Mouse (Mus musculus) cerebellum, postnatal 25 days (tissue): ENCODE measurements around the gene Parp16.

Experiments
- DNase-seq, 2 experiments: peaks; one replicate each; pipeline ENCODE4 v3.0.0; 2021; ENCODE audit warnings: mixed read lengths in 2 of 2

Gene Parp16

DNA sequence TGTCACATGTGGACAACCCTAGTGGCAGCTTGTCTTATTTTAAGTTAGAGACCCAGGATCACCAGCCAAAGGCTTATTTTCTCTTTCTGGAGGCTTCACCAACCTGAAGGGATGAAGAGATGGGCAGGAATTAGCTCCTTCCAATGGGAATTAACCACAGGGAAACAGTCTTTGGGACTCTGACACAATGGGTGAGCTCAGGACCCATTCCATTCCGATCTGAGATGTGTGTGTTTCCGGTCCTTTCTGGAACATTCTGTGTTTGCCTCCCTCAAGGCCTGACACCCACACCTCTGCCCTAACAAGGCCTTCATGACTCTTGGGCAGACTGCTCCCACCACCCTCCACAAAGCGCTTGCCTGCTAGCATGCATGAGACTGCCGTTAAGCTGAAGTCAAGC, at the start of gene Parp16:
Gene Parp16 (plus strand): TSS at position 301 of the 400 bp plus-strand sequence.
- no peak for DNase-seq

DNA sequence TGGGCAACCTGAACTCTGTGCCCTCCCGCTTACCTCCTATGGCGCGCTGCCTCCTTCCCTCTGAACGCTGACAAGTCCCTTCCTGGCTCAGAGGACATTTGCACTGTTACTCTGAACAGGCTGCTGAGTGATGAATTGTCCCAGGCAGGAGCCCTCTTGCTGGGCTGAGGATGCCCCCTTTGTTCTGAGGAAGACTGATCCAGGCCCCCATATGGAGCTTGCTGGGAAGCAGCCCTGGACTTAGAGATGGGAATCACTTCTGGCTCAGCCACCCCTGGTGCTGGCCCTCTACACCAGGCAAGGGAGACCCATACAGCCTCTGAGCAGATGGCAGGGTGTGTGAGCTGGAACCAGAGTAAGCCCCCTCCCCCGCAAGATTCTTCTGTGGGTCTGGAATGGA, 49.2 kb upstream of the Parp16 start:
- no peak for DNase-seq

DNA sequence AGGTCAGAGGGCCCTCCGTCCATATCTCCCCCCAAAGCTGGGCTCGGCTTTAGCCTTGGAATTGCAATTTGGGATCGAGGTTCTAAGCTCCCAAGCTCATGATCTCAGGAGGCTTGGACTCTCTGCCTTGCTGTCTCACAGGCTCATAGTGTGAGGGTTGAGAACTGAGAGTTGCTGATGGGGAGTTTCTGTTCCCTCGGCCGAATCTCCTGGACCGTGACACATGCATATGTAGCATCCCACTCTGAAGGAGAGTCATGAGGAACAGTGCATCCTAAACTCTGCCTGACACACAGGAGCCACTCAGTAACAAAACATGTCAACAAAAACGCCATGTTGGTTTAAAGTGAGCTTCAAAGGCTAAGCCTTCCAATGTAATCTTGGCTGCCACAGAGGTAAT, 46.6 kb upstream of the Parp16 start:
- no peak for DNase-seq

DNA sequence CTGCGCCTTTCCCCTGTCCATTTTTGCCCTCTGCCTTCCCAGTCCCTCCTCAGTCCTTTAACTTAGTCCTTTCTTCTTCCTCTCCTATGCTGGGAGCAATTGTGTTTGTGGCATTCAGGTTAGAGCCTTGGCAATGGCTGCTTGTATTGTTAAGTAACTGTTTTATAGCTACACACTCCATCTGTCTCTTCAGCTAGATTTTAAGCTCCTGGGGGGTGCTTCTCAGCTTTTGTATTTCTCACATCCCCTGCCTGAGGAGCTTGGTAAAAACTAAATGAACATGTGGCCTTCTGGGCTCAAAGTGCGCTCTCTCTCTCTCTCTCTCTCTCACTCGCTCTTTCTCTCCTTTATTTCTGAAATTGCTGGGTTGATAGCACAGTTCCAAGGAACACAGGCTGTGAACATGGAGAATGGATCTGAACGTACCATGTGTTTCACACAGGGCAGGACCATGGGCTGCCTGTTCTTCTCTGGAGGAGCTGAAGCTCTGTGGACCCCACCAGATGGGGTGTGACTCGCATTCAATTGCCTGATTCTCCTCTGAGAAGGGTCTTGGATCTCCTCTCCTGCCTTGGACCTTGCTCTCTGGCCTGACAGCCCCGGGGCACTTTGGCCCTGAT, 42.3 kb upstream of the Parp16 start:
- no peak for DNase-seq

DNA sequence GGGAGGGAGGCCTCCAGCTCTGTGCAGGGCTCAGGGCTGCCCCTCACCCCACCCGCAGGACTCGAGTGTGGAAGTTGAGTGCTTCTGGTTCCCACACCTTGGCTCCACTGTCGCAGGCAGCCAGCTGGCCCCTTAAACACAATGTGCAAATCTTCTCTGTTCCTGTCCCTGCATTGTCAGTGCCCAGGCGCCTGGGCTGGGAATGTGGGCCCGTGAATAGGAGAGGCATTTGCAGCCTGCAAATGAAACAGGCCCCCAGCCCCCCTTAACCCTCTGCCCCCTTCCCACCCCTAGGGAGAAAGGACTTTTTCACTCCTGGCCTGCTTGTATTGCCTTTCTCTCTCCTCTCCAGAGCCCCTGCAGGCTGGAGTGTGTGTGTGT, 41.8 kb upstream of the Parp16 start:
- DNase-seq: no peak

DNA sequence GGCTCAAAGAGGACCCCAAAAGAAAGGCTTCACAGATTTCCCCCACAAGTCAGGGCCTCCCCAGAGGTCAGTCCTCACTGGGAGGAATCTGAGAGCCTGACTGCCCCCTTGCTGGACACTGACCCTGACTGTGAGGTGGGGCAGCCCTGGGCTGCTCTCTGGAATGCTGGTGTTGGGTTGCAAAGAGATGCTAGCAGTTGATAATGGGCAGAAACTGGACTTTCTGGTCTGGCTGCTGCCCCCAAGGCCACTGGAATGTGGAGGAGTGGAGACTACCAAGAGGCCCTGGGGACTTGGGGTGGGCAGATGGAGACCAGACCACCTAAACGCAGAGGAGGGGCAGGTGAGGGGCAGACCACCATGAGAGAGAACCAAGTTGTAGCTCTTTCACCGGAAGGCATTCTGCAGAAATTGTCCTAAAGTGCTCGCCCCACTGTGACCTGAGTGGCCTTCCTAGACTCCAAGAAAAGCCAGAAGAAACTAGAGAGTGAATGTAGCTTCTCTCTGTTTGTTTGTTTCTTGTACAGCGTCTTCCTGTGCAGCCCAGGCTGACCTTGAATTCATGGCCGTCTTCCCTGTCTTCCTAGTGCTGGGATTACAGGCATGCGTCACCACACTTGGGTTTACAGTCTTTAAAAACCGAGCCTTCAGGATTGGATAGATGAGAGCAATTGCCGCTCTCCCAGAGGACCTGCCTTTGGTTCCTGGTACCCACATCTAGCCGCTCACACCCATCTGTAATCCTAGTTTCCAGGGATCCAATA, 40.3 kb upstream of the Parp16 start:
- no peak for DNase-seq

DNA sequence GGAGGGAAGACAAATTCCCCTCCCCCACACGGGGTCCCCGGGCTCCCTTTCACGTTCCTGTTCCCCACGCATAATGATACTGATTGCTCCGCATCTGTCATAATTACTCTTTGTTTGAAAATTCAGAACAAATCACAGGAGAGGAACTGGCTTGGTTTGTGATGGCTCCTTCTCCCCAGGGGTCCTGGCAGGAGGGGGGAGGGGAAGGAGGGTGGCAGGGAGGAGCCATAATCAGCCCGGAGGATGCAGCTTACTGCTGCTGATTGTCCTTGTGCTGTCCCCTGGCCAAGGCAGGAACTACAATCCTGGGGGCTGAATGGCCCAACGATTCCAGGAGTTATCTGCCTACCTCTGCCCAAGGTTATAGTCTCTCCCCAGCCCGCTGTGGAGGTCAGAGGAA, 38.5 kb upstream of the Parp16 start:
- no peak for DNase-seq

DNA sequence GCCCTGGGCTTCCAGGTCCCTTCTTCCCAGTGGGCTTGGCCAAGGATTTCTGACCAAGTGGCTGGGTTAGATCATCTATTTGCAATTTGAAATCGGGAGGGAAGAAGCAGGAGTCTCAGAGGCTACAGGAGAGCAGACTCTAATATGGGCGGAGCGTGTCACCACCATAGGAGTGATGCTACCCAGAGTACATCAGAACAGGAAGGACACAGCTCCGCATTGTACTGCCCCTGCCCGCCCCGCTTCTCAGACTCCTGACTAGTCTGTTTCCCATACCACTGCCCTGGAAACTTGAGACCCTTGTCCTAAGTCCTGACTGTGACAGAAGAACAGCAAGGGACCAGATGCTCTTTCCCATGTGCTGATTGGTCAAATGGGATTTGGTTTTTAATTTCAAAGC, 37.5 kb upstream of the Parp16 start:
- no peak for DNase-seq

DNA sequence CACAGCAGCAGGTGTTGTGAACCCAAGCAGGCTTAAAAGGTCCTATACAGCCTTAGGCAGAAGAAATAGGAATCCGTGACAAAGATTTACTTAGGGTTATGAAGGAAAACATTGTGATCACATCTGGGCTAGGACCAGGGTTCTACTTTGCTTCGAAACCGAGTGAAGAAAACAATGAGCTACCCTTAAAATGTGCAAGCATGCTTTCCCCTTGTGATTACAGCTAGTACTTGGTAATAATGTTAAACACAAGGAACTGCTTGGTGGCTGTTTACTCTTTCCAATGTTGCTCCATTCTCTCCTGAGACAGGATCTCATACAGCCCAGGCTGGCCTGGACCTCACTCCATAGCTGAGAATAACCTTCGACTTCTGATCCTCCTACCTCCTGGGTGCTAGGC, 34.0 kb upstream of the Parp16 start:
- no peak for DNase-seq

DNA sequence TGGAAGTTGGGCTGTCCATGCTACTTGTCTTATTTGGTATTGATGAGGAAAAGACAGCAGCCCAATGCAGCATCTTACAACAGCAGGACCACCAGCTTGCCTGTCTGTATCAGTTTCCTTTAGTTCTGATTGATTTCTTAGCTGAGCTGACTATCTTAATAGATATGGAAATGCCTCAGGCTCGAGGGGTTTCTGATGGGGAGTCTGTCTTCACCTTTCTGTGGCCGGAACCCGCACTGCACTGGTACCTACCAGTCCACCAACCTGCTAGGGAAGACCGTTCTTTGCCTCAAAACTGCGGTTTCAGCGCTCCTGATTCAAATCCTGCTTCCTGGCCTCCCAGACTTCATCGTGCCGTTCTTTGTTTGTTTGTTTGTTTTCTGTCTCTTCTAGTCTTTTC, 33.3 kb upstream of the Parp16 start:
- no peak for DNase-seq

DNA sequence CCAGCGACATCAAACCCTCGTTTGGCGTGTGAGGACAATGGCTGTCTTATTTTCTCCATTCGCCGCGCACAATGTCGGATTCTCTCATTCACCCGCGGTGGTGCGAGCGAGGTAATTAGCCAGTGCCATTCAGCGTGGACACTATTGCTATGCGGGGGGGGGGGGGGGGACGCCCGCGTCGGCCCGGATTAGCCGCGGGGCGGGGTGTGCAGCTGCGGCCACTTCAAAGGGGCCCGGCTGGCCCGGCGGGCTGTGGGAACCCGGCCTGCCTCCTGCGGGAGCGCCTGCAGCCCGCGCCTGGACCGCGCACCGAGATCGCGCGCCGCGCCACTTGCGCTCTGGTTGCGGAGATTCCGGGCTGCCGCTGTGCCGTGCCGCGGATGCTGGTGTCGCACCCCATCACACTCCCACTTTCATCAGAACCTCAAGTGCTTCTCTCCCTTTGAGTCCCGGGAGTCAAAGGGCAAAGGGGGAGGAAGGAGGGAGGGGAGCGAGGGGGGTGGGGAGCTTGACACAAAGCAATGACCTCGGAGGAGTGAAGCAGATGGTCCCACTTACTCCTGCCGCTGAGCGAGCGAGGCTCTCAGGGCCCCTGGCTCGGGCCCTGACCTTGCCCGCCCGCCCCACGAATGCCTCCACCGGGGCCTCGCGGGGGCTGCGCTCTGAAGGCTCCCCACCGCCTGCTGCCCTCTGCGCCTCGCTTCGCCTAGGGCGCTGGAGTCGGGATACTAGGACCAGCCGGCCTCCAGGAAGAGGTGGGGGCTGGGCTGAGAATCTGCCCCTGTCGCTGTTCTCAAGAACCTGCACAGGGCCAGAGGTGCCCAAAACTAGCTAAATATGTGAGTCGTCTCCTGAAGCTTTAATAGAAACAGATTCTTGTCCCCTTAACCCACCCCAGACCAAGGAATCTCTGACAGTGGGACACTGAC, 32.2 kb upstream of the Parp16 start:
- DNase-seq: peak; percentile 35 to 55

DNA sequence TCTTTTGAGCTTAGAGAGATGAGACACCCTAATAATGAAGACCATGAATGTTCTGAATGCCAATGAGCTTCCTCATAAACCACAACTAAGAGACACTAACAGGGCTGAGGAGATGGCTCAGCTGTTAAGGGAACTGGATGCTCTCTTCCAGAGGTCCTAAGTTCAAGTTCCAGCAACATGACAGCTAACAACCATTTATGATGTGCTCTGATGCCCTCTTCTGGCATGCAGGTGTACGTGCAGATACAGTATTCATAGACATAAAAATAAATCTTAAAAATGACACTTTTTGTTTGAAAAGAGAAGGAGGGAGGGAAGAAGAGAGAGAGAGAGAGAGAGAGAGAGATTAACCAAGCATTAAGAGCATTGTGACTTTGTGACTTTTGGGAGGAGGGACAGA, 30.3 kb upstream of the Parp16 start:
- DNase-seq: no peak

DNA sequence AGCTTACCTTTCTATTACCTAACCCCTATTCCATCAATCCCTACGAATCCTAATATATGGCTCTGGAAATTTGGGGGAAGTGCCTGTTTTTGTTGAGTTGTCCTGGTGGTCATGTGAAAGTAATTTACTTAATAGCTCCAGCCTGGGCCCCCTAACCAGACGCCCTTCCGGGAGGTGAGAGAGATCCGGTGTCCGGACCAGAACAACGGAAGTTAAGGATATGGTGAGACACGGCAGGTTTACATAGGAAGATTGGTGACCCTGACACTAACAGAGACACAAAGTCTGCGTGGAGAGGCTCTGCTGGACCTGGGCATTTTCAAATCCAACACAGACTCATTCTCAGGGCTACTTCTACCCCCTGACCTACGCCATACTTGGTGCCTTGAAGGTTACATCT, 28.8 kb upstream of the Parp16 start:
- no peak for DNase-seq

DNA sequence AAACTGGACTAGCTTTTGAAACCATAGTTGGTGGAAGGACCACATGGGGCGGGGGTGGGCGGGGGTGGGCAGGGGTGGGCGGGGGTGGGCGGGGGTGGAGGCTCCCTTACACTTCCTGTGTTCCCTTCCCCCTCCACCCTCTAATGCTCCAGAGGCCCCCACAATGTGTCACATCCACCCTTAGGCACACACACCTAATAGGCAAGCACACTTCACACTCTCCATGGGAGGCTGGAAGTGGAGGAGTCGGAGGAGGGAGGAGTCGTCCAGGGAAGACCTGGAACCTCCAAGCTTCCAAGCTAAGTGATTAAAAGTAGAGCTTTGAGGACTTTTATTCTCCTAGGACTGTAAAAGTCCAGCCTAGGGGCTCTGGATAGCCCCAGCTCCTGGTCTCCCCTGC, 26.6 kb upstream of the Parp16 start:
- no peak for DNase-seq

DNA sequence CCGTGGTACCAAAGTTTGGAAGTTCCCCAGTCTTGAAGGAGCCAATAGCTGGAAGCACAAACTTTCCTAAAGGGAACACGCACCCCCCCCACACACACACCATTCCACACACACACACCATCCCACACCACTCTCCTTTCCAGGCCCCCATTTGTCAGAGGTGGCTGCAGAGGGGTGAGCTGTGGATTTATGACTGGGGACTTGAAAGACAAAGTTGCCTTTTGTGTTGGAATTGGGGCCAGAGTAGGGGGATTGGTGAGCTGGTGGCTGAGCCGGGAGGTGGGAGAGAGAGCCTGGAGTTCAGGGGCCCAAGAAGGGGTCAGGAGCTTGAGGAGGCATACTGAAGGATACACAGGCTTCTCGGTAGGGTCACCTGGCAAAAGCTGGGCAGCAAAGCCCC, 26.2 kb upstream of the Parp16 start:
- no peak for DNase-seq

DNA sequence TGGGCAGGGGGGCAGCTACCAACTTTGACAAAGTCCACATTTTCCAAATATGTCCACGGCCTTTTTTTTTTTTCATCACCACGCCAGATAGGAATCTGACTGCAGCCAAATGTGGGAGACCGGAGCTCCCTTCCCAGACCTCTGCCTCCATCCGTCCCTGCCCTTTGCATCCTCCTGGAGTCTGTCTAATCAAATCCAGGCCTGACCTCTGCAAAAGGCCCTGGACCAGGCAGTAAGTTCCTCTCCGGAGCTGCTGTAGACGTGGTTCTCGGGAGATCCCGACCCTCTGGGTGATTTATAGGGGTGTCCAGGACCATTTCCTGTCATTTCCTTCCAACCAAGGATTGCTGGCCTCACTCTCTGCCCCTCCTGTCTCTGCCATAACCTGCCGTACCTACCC, 22.5 kb upstream of the Parp16 start:
- DNase-seq: no peak

DNA sequence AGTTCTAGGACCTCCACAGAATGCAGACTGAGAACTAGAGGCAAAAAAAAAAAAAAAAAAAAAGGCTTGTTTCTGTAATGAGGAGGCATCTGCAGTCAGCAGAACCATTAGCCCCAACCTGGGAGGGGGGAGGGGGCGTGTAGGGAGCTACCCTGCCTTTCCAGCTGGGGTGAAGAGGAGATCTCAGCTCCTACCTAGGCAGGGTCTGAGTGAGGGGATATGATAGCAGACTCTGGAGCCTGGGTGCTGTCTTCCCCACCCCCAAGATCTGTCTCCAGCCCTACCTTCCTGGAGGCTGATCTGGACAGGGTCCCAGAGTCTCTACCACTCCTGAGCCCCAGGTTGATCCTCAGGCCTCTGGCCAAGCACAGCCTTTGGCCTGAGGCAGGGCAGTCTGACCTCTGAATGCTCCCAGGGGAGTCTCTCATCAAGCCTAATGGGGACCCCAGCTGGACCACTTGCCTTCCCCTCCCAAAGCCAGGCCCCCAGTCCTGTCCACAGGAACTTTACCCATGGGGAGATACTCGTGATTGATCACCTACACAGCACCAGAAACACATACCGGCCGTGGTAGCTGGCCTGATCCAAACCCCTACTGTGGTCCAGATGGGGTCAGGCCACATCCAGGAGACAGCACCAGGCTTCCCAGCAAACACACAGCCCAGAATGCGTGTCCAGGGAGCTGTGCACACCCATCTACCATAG, 19.8 kb upstream of the Parp16 start:
- no peak for DNase-seq

DNA sequence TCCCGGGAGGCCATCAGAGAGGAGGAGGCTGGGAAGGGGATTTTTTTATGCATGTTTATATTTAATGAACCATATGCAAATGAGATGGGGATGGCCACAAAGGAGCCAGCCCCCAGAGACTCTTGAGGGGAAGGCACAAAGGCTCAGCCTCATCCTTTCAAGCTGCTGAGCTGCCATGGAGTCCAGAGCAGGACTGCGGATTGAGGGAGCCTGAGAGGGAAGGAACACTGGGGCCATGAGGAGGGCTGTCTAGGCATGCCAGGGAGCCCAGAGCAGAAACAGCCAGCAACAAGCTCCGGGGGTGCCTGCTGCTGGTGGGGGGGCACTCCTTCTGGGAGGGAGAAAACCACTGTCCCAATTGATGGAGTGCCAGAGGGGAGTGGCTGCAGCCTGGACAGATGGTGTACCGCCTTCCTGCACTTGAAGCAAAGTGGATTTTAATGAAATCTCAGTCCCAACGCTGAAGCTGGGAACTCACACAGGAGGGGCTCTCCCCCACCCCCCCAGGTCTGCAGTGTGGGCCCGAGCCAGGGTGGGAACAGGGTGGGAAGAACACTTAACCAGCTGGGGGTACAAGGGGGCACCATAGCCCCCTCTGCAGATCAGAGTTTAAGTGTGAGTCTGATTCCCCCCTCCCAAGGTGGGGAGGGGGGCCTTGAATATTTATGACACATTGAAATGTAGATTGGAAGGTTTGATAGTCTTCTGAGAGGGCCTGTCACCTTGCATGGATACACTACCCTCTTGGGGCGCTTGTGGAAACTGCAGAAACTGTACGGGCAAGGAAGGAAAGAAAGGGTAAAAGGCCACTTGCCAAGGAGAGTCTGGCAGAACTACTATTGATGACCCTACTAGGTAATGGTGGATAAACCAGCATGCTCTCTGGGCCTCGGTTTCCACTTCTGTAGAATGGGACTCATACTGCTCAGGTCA, 18.9 kb upstream of the Parp16 start:
- DNase-seq: no peak

DNA sequence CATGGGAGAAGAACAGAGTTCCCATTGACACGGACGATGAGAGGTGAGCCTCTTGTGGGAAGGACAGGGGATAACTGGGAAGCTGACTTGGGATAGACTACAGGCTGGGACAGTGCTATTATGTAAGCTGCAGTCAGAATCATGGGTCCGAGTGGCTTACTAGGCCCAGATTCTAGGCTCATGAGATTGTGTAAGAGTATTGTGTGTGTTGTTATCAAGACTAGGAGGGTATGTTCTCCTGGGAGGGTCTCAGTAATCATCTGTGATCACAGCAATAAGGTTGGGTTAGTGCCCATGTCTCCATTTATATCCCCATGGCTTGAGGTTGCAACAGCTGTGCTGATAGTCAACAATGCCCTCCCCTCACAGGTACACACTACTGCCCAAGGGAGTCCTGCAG, 17.7 kb upstream of the Parp16 start:
- DNase-seq: no peak

DNA sequence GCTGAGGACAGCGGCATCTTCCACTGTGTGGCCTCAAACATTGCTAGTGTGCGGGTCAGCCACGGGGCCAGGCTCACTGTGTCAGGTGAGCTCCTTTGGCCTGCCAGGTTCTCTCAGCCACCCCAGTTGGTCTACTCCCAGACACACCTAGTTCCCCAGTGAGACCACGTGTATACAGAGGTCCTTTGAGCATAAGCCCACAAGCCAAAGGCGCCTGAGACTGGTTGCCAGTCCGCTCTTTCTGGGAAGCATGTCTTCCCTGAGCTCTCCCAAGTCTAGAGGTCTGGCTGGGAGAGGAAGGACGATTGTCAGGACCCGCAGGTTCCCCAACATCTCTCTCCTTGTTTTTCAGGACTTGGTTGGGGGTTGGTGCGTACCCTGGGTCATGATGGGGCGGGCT, 17.2 kb upstream of the Parp16 start:
- DNase-seq: no peak

DNA sequence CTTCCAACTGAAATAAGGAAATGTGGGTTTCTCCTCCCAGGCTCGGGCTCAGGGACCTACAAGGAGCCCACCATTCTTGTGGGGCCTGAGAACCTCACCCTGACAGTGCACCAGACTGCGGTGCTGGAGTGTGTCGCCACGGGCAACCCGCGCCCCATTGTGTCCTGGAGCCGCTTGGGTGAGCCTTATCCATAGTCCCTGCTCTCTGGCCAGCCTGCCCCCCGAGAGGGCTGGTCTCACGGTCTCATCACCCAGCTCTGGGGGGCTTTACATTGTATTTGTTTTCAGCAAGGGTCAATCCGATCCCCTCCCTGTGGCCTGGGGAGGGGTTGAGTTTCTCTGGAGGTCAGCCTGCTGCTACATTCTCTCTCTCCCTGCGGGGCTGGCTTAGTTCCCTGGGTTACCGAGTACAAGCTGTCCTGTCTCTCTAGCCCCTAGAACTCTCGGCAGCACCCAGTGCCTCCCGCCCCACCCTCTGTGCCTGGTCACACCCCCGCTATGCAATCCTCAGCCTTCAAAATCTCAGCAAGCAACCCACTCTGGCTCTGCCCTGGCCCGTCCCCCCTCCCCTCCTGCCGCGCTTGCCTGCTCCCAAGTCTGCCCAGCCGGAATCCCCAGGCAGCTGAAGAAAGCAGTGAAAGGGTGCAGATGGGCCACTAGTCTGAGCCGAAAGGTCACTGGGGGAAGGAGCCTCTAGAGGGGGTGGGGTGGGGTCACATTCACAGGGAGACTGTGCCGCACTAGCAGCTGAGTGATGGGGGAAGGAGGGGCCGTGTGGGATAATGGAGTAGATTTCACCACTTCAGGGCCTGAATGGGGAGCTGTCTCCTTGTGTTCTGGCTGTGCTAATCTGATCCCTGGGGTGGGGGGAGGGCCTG, 16.6 kb upstream of the Parp16 start:
- peak; percentile 45 to 52 for DNase-seq
